Mouse (Mus musculus) CH12.LX (cell line): Measurements from ENCODE around the gene Nup210l. TPM values are rescaled to one million over a fixed set of nuclear protein-coding genes. Genes with fewer than 3 reads are reported as not detected.

ENCODE experiments used
- DNase-seq: peaks from one replicate; pipeline ENCODE4 v3.0.0-alpha.2; 2013; ENCODE audit errors: extremely low read depth
- H3K27ac ChIP-seq: 2 replicates; pipeline ENCODE4 v1.5.1; 2012; ENCODE audit warnings: low read depth, mild to moderate bottlenecking, control low read depth, moderate library complexity; ENCODE audit not compliant: insufficient read depth
- H3K27me3 ChIP-seq: replicated peaks from 2 replicates; pipeline ENCODE3; 2012; ENCODE audit warnings: inconsistent platforms
- H3K36me3 ChIP-seq, 2 experiments: replicated peaks in 1 of 2; 2 replicates each; pipeline versions ENCODE3 to v1.6.1; 2012; ENCODE audit warnings: inconsistent platforms in 1 of 2, low read length in 1 of 2, mild to moderate bottlenecking in 1 of 2, mixed read lengths in 1 of 2, moderate library complexity in 1 of 2; ENCODE audit not compliant: control insufficient read depth in 1 of 2, insufficient read depth in 1 of 2
- H3K4me1 ChIP-seq, 2 experiments: 2 replicates each; pipeline ENCODE4 v1.6.1; 2012; ENCODE audit warnings: inconsistent platforms in 1 of 2, moderate library complexity in 1 of 2; ENCODE audit not compliant: insufficient read depth in 2 of 2, control insufficient read depth in 1 of 2
- H3K4me2 ChIP-seq: 2 replicates; pipeline ENCODE4 v1.6.1; 2012; ENCODE audit warnings: low read depth, mild to moderate bottlenecking, control low read depth; ENCODE audit not compliant: poor library complexity, insufficient read depth, severe bottlenecking
- H3K4me3 ChIP-seq, 3 experiments: fragments of 150-350 bp in 1 of 3; sonication (generic) in 1 of 3; replicated peaks in 1 of 3; 2 replicates each; pipeline versions ENCODE3 to v1.5.1; 2011 to 2012; ENCODE audit warnings: low read depth in 2 of 3, low read length in 2 of 3, mild to moderate bottlenecking in 2 of 3, moderate library complexity in 2 of 3, control low read depth in 1 of 3, improper control_type of control experiment in 1 of 3, inconsistent platforms in 1 of 3, mixed read lengths in 1 of 3; ENCODE audit not compliant: poor library complexity in 1 of 3
- H3K79me2 ChIP-seq: replicated peaks from 2 replicates; pipeline ENCODE4 v1.6.1; 2012; ENCODE audit warnings: mild to moderate bottlenecking, moderate library complexity; ENCODE audit not compliant: control insufficient read depth, poor library complexity, insufficient read depth, severe bottlenecking; ENCODE audit errors: extremely low read depth
- H3K9ac ChIP-seq: 2 replicates; pipeline ENCODE4 v1.6.1; 2012; ENCODE audit warnings: low read depth, mild to moderate bottlenecking, control low read depth, moderate library complexity; ENCODE audit not compliant: insufficient read depth
- H3K9me3 ChIP-seq: replicated peaks from 2 replicates; pipeline ENCODE3; 2012; ENCODE audit warnings: low read length, inconsistent platforms, mixed read lengths
- CTCF ChIP-seq, 2 experiments: IDR thresholded peaks in 1 of 2; conservative IDR thresholded peaks in 1 of 2; 2 replicates each; pipeline ENCODE4 v1.5.1; 2011 to 2012; ENCODE audit warnings: low read depth in 2 of 2, low read length in 2 of 2, improper control_type of control experiment in 1 of 2, inconsistent platforms in 1 of 2, mild to moderate bottlenecking in 1 of 2, moderate library complexity in 1 of 2
- ETS1 ChIP-seq: conservative IDR thresholded peaks from 2 replicates; pipeline ENCODE4 v1.6.1; 2012; ENCODE audit warnings: low read depth, mild to moderate bottlenecking, inconsistent platforms, low read length, improper control_type of control experiment, moderate library complexity
- IRF4 ChIP-seq: IDR thresholded peaks from 2 replicates; pipeline ENCODE4 v1.6.1; 2014; ENCODE audit warnings: low read depth, mild to moderate bottlenecking, inconsistent platforms, low read length, improper control_type of control experiment
- MAFK ChIP-seq: IDR thresholded peaks from 2 replicates; pipeline ENCODE4 v1.6.1; 2011; ENCODE audit warnings: low read length, improper control_type of control experiment; ENCODE audit not compliant: insufficient replicate concordance
- MEF2A ChIP-seq: IDR thresholded peaks from 2 replicates; pipeline ENCODE4 v1.6.1; 2014; ENCODE audit warnings: low read depth, mild to moderate bottlenecking, inconsistent platforms, low read length, improper control_type of control experiment, borderline replicate concordance
- NELFE ChIP-seq: IDR thresholded peaks from 2 replicates; pipeline ENCODE4 v1.6.1; 2011; ENCODE audit warnings: low read depth, low read length, improper control_type of control experiment
- RAD21 ChIP-seq: IDR thresholded peaks from 2 replicates; pipeline ENCODE4 v1.6.1; 2011; ENCODE audit warnings: low read depth, mild to moderate bottlenecking, low read length, improper control_type of control experiment, moderate library complexity
- SIN3A ChIP-seq: IDR thresholded peaks from 2 replicates; pipeline ENCODE4 v1.6.1; 2012; ENCODE audit warnings: low read length, improper control_type of control experiment, inconsistent platforms
- SMC3 ChIP-seq: IDR thresholded peaks from 2 replicates; pipeline ENCODE4 v1.6.1; 2011; ENCODE audit warnings: low read depth, low read length, improper control_type of control experiment
- ZNF384 ChIP-seq: IDR thresholded peaks from 2 replicates; pipeline ENCODE4 v1.6.1; 2012; ENCODE audit warnings: low read depth, low read length, improper control_type of control experiment, inconsistent platforms
- dilution Hi-C: fragments of 300-500 bp; cut with MboI; formaldehyde crosslinking; loops from 2 replicates; pipeline ENCODE4 v1.14.3; 2020; ENCODE audit warnings: low sequenced_read_pairs; ENCODE audit not compliant: extremely low pct_unique_long_range_greater_than_20kb, extremely low pct_ligation_motif_present
- in situ Hi-C: fragments of 300-500 bp; cut with MboI; formaldehyde crosslinking; loops from 3 replicates; pipeline ENCODE4 v1.14.3; 2019; ENCODE audit warnings: low sequenced_read_pairs, low pct_ligation_motif_present, low pct_unique_long_range_greater_than_20kb, mixed read lengths
- polyA plus RNA-seq: library from polyadenylated mRNA; unstranded; fragments of >175 nt; gene quantifications from 2 replicates; pipeline ENCODE4 v1.2.1, GENCODE M21; 2012; ENCODE audit warnings: low read depth; ENCODE audit not compliant: insufficient read length
- total RNA-seq, 2 experiments: library from RNA; depleted of rRNA; stranded (reverse); fragments of 300-350 nt in 1 of 2; fragments of >200 nt in 1 of 2; gene quantifications; 2 replicates each; pipeline ENCODE4 v1.2.3; 2012 to 2014

Nup210l gene
- total and polyA plus RNA-seq, 3 experiments, result 0.42 to 0.47 (median 0.43) TPM

DNA sequence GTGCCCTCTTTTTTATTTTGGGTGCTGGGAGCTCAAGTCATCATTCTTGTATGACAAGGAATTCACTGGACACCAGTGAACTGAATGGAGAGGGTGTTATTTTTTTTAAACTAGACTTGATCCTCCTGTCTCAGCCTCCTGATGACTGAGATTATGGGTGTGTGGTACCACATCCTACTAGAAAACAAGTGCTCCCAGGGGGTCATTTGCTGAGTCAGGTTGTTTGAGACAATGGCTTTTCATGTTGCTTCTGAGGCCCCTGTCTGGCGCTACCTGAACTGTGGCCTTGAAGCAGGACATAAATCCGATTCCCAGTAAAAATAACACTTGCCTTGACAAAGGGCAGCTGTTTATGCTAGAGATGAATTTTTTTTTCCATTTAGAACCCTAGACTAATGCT is 756 bp upstream of the Nup210l start:
- peak; percentile 79 for TF ChIP-seq MAFK
- TF ChIP-seq ETS1, result no peak
- Histone ChIP-seq H3K4me3 (no peak overlapping the region), H3K4me2 (no peak overlapping the region), H3K27me3 (no peaks in the 10 kb centered on the region), H3K79me2 (no peaks in the 10 kb centered on the region), H3K36me3 (peaks cover 22 to 43% of the 10 kb centered on the region in 2 experiments), H3K9ac (no peak overlapping the region), H3K4me1 (peaks cover 3 to 23% of the 10 kb centered on the region in 2 experiments; a peak in 3 of 4 replicates), H3K27ac (no peak overlapping the region), H3K9me3 (no peaks in the 10 kb centered on the region)
- in situ Hi-C loops (no loop called here), dilution Hi-C loops (no loop called here)
- no peak for DNase-seq

DNA sequence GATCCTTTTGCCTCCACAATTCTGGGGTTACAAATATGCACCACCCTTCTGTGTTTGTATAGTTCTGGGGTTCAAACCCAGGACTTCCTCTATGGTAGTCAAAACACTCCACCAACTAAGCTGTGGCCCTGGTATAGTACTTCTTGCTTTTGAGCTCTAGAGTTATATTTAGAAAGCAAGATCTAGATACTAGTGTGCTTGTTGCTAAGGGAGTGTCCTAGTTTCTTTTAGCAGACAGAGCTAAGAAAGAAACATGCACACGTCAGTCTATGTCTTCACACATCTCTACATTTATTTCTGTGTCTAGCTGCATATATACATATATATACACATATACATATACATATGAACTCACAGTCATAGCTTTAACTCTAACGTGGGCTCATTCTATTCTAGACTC is 7.8 kb downstream of the Nup210l start:
- DNase-seq, result peak; percentile 48
- Histone ChIP-seq H3K79me2 (no peaks in the 10 kb centered on the region), H3K27me3 (no peaks in the 10 kb centered on the region), H3K4me3 (no peak overlapping the region), H3K4me2 (peak overlapping the region; percentile 4), H3K9me3 (no peaks in the 10 kb centered on the region), H3K4me1 (peaks cover 2 to 17% of the 10 kb centered on the region in 2 experiments; a peak in 2 of 4 replicates), H3K36me3 (no peaks in the 10 kb centered on the region), H3K27ac (peak overlapping the region; percentile 52; the same call in 1 of the 2 replicates), H3K9ac (no peak overlapping the region)
- in situ Hi-C loops (no loop called here), dilution Hi-C loops (no loop called here)
- no peak for TF ChIP-seq SIN3A
- no peak for TF ChIP-seq NELFE
- no peak for TF ChIP-seq ZNF384
- peak; percentile 81; the same call in 1 of the 2 replicates for TF ChIP-seq MEF2A
- peak; percentile 41; the same call in 1 of the 2 replicates for TF ChIP-seq IRF4
- no peak for TF ChIP-seq CTCF (conservative IDR thresholded peaks at IDR 0.05 in 1 of 2, IDR thresholded peaks at IDR 0.05 in 1 of 2; ENCODE audit: low read depth in 2 of 2, low read length in 2 of 2)

DNA sequence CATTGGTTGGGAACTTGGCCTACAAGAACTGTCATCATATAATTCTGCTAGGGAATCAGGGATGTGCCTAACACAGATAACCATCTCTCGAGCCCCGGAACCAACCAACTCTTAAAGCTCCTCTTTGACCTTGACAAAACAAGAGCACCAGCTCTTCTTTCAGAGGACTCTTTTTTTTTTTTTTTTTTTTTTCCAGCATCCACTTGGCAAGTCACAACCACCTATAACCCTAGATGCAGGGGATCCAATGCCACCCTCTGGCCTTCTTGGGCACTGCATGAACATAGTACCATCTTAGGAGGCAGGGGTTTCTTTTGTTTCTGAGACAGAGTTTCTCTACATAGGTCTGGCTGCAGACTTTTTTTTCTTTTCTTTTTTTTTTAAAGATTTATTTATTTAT is 10.4 kb downstream of the Nup210l start:
- no peak for DNase-seq
- H3K4me3 ChIP-seq, result no peak overlapping the region
- TF ChIP-seq MAFK (no peak), CTCF (conservative IDR thresholded peaks at IDR 0.05 in 1 of 2, IDR thresholded peaks at IDR 0.05 in 1 of 2; ENCODE audit: low read depth in 2 of 2, low read length in 2 of 2) (peak; percentile 13 to 44; a peak in 2 of 4 replicates), RAD21 (peak; percentile 15), SMC3 (peak; percentile 10; the same call in 1 of the 2 replicates), ZNF384 (peak; percentile 92)
- TF ChIP-seq, all 38 proteins: peak for 4
- Histone ChIP-seq H3K79me2 (no peaks in the 10 kb centered on the region), H3K4me1 (peaks cover 5 to 28% of the 10 kb centered on the region in 2 experiments), H3K27ac (no peak overlapping the region), H3K27me3 (no peaks in the 10 kb centered on the region), H3K4me2 (no peak overlapping the region), H3K9ac (no peak overlapping the region), H3K9me3 (no peaks in the 10 kb centered on the region), H3K36me3 (no peaks in the 10 kb centered on the region)
- in situ Hi-C loops, result no loop called here
- dilution Hi-C loops, result no loop called here
